Mouse (Mus musculus): ENCODE measurements around the gene Trmt61a.
A peak's percentile ranks its signal among the peaks of the same experiment; 100 is the strongest.
"Not testable (repeated sequence)": the region's sequence is repeated elsewhere in the genome, so short reads cannot be mapped to it uniquely, and the experiment has no call there.

Gene Trmt61a

DNA sequence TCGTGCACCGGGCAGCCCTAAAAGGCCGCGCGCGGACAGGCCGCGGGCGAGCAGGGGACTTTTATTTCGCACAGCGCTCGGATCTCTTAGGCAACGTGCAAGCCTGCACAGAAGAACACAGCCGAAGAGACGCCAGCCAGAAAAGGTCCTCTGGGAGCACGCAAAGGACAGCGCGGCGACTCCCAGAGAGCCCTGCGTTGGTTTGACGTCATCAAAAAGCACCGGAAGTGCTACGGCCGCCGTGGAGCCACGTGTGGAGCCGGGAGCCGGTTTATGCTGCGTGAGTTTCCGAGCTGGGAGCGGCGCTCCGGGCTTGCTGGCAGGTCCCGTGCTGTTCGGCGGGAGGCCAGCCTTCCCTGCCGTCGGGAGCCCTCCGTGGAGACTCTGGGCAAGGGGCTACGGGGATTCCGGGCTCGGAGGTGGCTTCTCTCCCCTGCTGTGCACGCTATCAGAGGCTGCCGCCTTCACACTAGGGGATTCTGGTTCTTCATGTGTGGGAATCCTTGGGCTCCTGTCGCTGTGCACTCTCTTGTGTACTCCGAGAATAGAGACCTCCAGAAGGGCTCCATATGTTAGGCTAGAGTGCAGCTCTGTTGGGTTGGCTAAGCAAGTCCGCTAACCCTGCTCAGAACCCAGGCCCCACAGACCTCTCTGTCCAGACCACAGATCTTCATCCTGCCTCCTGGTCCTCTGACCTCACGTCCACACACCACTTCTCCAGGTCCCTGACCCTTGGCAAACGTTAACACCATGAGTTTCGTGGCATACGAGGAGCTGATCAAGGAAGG is at the start of gene Trmt61a:
Trmt61a (plus strand) TSS at position 224 of the 788 bp plus-strand sequence.
- DNase-seq (ENCODE audit: low spot score), result peak; percentile 92

DNA sequence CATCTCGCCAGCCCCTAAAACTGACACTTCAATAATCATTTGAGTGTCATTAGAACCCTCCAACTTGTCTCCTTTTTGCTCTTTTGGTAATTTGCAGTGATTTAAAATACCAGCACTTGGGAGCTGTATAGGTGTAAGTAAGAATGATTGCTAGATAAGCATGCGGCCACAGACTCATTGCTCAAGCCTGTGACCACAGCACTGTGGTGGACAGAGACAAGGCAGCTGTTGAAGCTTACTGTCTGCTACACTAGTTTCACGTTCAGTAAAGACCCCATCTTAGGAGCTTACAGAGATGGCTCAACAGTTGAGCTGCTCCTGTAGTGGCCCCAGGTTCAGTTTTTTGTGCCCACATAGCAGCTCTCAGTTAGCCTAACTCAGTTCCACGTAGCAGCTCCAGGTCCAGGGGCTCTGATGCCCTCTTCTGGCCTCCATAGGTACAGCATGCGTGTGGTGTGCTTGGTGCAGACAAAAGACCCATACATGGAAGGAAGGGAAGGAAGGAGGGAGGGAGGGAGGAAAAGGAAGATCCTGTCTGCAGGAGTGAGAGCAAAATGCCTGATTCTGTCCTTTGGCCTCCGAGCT is 29.8 kb upstream of the Trmt61a start:
- peak; percentile 80 for DNase-seq (ENCODE audit: low spot score)

- no peak for DNase-seq (ENCODE audit: low spot score)
Measured at GRCm38 (mm10) chr12:111652953-111653352, 25.0 kb upstream of the Trmt61a start.

GRCm38 (mm10) chr12:111653434-111653833 is 24.5 kb upstream of the Trmt61a start:
- peak; percentile 79 for DNase-seq (ENCODE audit: low spot score)

GRCm38 (mm10) chr12:111655695-111656094 is 22.2 kb upstream of the Trmt61a start:
- no peak for DNase-seq (ENCODE audit: low spot score)

GRCm38 (mm10) chr12:111659331-111659730 is 18.6 kb upstream of the Trmt61a start:
- no peak for DNase-seq (ENCODE audit: low spot score)

DNA sequence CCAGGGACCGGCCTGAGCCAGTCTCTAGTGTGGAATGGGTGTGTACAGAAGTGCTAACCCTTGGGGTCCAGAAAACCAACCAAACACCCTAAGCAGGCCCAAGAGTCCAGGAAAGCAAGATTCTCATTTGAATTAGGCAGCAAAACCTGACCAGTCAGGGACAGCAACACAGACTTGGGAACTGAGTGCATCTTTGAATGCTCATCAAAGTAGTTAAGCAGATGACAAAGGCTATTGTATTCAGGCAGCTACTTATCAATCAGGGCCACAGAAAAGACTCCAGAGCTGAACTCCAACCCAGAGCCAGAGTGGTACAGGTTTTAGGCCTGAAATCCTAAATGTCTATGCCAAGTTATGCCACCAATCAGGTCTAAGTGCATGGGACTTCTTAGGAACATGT is 17.3 kb upstream of the Trmt61a start:
- no peak for DNase-seq (ENCODE audit: low spot score)

- not testable (repeated sequence) for DNase-seq (ENCODE audit: low spot score)
Measured at GRCm38 (mm10) chr12:111661554-111661953, 16.4 kb upstream of the Trmt61a start.

- DNase-seq (ENCODE audit: low spot score), result no peak
Measured at GRCm38 (mm10) chr12:111663228-111664143, 14.4 kb upstream of the Trmt61a start.

DNA sequence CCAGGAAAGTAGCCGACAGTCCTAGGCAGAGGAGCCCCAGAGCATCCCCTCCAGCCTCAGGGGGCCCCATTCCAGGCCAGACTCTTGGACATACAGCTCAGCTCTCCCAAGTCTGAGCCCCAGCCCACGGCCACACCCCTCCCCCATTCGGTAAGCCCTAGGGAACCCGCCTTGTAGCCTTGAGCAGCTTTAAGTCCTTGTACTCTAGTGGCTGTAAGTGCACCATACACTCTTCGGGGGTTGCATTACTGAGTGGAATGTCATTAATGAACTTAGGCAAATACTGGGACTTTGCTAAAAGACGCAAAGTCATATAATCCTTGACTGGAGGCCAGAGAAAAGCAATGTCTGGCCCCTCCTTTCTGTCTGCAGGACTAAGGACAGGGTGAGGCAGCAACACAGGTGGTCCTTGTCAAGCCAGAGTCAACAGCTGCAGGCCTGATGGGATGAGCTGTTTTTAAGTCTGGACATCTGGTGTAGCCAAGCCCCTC is 13.7 kb upstream of the Trmt61a start:
- no peak for DNase-seq (ENCODE audit: low spot score)

GRCm38 (mm10) chr12:111665041-111665880 is 12.6 kb upstream of the Trmt61a start:
- DNase-seq (ENCODE audit: low spot score), result no peak

GRCm38 (mm10) chr12:111666380-111666779 is 11.5 kb upstream of the Trmt61a start:
- DNase-seq (ENCODE audit: low spot score), result no peak

DNA sequence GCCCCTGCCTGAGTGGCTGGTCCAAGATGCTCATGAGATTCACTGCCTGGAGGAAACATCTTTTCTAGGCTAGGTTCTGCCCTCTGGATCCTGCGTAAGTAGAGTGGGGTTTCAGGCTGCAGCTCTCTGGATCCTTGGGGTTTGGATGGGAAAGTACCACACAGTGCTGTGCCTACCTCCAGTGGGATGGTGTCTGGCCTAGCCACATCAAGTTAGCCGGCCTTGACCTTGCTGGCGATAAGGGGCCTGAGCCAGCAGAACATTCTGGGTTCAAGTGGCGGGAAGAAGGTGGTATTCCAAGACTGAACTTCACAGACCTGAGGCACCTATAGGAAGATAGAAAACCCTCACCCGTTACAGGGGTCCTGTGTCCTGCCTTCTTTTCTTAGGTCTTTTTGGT is 10.5 kb upstream of the Trmt61a start:
- no peak for DNase-seq (ENCODE audit: low spot score)

DNA sequence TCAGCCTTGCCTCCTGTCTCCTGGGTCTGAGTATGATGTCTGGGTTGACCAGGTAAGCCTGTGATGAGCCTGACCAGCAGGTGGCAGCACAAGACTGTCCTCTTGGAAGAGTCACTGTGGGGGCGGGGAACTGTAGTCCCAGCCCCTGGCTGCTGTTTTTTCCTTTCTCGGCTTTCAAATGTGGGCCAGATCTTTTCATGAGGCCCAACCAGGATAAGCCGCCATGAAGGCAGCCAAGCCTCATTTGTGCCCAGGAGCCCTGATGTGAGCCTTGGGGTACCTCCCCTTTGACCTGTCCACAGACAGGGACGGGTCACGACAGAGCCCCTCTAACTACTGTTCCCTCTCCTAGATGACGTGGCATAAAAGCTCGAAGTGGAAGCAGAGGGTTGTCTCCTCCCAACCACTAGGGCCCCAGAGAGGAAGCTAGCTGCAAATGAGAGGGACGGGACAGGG is 9.4 kb upstream of the Trmt61a start:
- DNase-seq (ENCODE audit: low spot score), result peak; percentile 98

- DNase-seq (ENCODE audit: low spot score), result no peak
Measured at GRCm38 (mm10) chr12:111669000-111669788, 8.7 kb upstream of the Trmt61a start.

GRCm38 (mm10) chr12:111669961-111670360 is 7.9 kb upstream of the Trmt61a start:
- DNase-seq (ENCODE audit: low spot score), result no peak

- no peak for DNase-seq (ENCODE audit: low spot score)
Measured at GRCm38 (mm10) chr12:111670371-111670971, 7.4 kb upstream of the Trmt61a start.

GRCm38 (mm10) chr12:111670976-111671375 is 6.9 kb upstream of the Trmt61a start:
- DNase-seq (ENCODE audit: low spot score), result no peak

GRCm38 (mm10) chr12:111671431-111671902 is 6.4 kb upstream of the Trmt61a start:
- peak; percentile 84 for DNase-seq (ENCODE audit: low spot score)

DNA sequence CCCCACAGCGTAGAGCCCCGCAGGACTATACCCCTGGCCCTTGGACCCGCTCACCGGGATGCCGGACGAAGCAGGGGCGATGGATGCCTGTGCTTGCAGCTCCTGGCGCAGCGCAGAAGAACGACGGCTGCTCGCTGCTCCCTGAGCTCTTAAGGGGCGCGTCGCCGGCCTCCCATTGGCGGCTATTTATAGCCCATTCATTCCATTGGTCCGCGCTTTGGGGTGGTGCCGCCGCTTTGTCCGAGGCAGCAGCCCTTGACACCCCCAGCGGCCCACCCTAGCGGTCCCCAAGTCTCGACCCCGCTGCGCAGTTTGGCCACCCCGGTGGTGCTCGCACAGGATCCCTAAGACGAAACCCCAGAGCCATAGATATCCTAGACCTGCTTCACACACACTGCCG is 5.7 kb upstream of the Trmt61a start, which contains the start of gene Ckb:
Ckb (minus strand) TSS at position 163 of the 400 bp plus-strand sequence.
- DNase-seq (ENCODE audit: low spot score), result peak; percentile 93
